Mouse (Mus musculus) cortical plate, adult 2 months (tissue): ENCODE data around the gene Neurod2.

Experiments used
- CTCF ChIP-seq: fragments of 200-500 bp; IDR thresholded peaks from 2 replicates; pipeline ENCODE4 v1.5.1; 2011; ENCODE audit warnings: mild to moderate bottlenecking, control low read depth, low read length; ENCODE audit not compliant: insufficient read depth; ENCODE audit errors: extremely low read depth
- POLR2A ChIP-seq: fragments of 200-500 bp; IDR thresholded peaks from 2 replicates; pipeline ENCODE4 v1.6.1; 2011; ENCODE audit warnings: mild to moderate bottlenecking, low read length, control low read depth; ENCODE audit not compliant: insufficient read depth; ENCODE audit errors: extremely low read depth

GRCm38 (mm10) chr11:98319544-98319943 lies 9.9 kb downstream of the Neurod2 start:
- TF ChIP-seq POLR2A (no peak), CTCF (no peak)
